Mouse (Mus musculus) natural killer cell, adult 2 months (primary cell): ENCODE results near the gene Filip1l.
A peak's percentile ranks its signal among the peaks of the same experiment; 100 is the strongest.

Source experiments
- DNase-seq, 2 experiments: peaks; one replicate each; pipeline ENCODE4 v3.0.0; 2022; ENCODE audit warnings: low spot score in 2 of 2

The Filip1l gene

GRCm38 (mm10) chr16:57353166-57353721 is 351 bp downstream of the Filip1l start:
- DNase-seq, result no peak

- DNase-seq, result no peak
These were observed 1.0 kb downstream of the Filip1l start for GRCm38 (mm10) chr16:57353932-57354331.

- no peak for DNase-seq
These were observed 3.6 kb downstream of the Filip1l start for GRCm38 (mm10) chr16:57356454-57356853.

GRCm38 (mm10) chr16:57357011-57357410 is 4.1 kb downstream of the Filip1l start:
- DNase-seq, result no peak

- no peak for DNase-seq
These were observed 6.4 kb downstream of the Filip1l start for GRCm38 (mm10) chr16:57359251-57359650.

- DNase-seq, result no peak
These were observed 7.9 kb downstream of the Filip1l start for GRCm38 (mm10) chr16:57360785-57361184.

- peak in 1 of 2 experiments; percentile 4 for DNase-seq
These were observed 9.9 kb downstream of the Filip1l start for GRCm38 (mm10) chr16:57362679-57363401.

GRCm38 (mm10) chr16:57364498-57364897 is 11.6 kb downstream of the Filip1l start:
- no peak for DNase-seq

GRCm38 (mm10) chr16:57366141-57366540 is 13.2 kb downstream of the Filip1l start:
- DNase-seq, result no peak

GRCm38 (mm10) chr16:57366941-57367694 is 14.2 kb downstream of the Filip1l start:
- DNase-seq, result no peak

GRCm38 (mm10) chr16:57369846-57370496 is 17.1 kb downstream of the Filip1l start:
- no peak for DNase-seq

GRCm38 (mm10) chr16:57372156-57372555 is 19.3 kb downstream of the Filip1l start:
- DNase-seq, result no peak

GRCm38 (mm10) chr16:57375248-57375837 is 22.4 kb downstream of the Filip1l start:
- no peak for DNase-seq

GRCm38 (mm10) chr16:57378631-57379330 is 25.9 kb downstream of the Filip1l start:
- no peak for DNase-seq

GRCm38 (mm10) chr16:57383266-57383971 is 30.5 kb downstream of the Filip1l start:
- no peak for DNase-seq

- no peak for DNase-seq
These were observed 31.4 kb downstream of the Filip1l start for GRCm38 (mm10) chr16:57384274-57384673.

GRCm38 (mm10) chr16:57389566-57390251 is 36.8 kb downstream of the Filip1l start:
- DNase-seq, result no peak

GRCm38 (mm10) chr16:57391171-57391570 is 38.3 kb downstream of the Filip1l start:
- DNase-seq, result peak; percentile 98

GRCm38 (mm10) chr16:57392461-57392860 is 39.6 kb downstream of the Filip1l start:
- no peak for DNase-seq

GRCm38 (mm10) chr16:57393161-57393560 is 40.3 kb downstream of the Filip1l start:
- DNase-seq, result no peak
